Mouse (Mus musculus) erythroblast, embryonic 14.5 days (primary cell): Measurements from ENCODE around the gene Kcnh2.

Experiments
- GATA1 ChIP-seq: IDR thresholded peaks from 2 replicates; pipeline ENCODE4 v1.6.1; 2012; ENCODE audit warnings: low read length, inconsistent platforms, mixed read lengths
- TAL1 ChIP-seq: IDR thresholded peaks from 3 replicates; pipeline ENCODE4 v1.6.1; 2012; ENCODE audit warnings: low read length, inconsistent platforms, mixed read lengths

- TF ChIP-seq TAL1 (no peak), GATA1 (no peak)
Measured at GRCm38 (mm10) chr5:24344477-24345051, 6.8 kb downstream of the Kcnh2 start.
